Mouse (Mus musculus) G1E (cell line): ENCODE results near the gene Vdr.

Experiments
- CTCF ChIP-seq: IDR thresholded peaks from 2 replicates; pipeline ENCODE4 v1.5.1; 2012; ENCODE audit warnings: low read depth, low read length, inconsistent platforms, mixed read lengths
- GATA1 ChIP-seq: IDR thresholded peaks from 2 replicates; pipeline ENCODE4 v1.6.1; 2012; ENCODE audit warnings: borderline replicate concordance, low read length, inconsistent platforms, mixed read lengths
- TAL1 ChIP-seq: conservative IDR thresholded peaks from 2 replicates; pipeline ENCODE4 v1.6.1; 2012; ENCODE audit warnings: low read depth, low read length, inconsistent platforms, mixed read lengths

DNA sequence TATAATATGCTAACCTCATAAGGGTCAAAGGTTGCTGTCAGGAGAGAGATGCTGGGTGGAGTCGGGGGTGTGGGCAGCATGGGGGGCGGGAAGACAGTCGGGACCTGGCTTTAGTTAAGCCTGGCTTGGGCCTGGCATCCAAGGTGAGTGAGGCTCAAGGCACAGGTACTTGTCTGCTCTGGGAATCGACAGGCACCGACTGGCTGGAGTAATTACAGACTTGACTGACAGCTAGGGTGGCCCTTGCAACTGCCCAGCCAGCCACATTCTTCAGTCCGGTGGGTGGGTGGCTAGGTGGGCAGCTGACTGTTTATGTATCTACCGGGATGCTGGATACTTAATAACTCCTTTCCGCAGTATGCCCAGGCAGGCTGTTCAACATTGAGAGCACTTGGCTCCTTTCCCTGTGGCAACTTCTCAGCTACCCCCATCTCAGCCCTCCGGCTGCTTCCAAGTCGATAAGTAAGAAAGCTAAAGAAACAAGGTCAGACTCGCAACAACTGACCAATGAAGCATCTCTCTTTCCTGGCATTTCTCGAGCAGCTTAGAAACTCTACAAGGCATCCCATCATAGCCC, 10.0 kb downstream of the Vdr start:
- TF ChIP-seq CTCF (no peak), GATA1 (no peak), TAL1 (no peak)
